Mouse (Mus musculus) midbrain, embryonic 11.5 days (tissue): ENCODE measurements around the gene Max. TPM values are rescaled to one million over a fixed set of nuclear protein-coding genes. Genes with fewer than 3 reads are reported as not detected.

Experiments
- ATAC-seq: fragments of 200-750 bp; cut with Nextera tagmentation; 2 replicates; pipeline ENCODE4 v1.8.0; 2017; ENCODE audit warnings: moderate TSS enrichment, moderate library complexity; ENCODE audit not compliant: low FRiP score
- DNase-seq: peaks from one replicate; pipeline ENCODE4 v3.0.0; 2015; ENCODE audit warnings: low spot score; ENCODE audit errors: missing footprints
- H3K27ac ChIP-seq: fragments of 300-500 bp; sonication (generic); 2 replicates; pipeline ENCODE4 v1.5.1; 2014; ENCODE audit warnings: low read depth, low read length
- H3K27me3 ChIP-seq: fragments of 300-500 bp; sonication (generic); 2 replicates; pipeline ENCODE4 v1.6.1; 2014; ENCODE audit warnings: mild to moderate bottlenecking, low read length, moderate library complexity, mixed read lengths; ENCODE audit not compliant: control insufficient read depth, insufficient read depth
- H3K36me3 ChIP-seq: fragments of 300-500 bp; sonication (generic); 2 replicates; pipeline ENCODE4 v1.6.1; 2014; ENCODE audit warnings: mild to moderate bottlenecking, low read length, moderate library complexity, mixed read lengths; ENCODE audit not compliant: control insufficient read depth, insufficient read depth
- H3K4me1 ChIP-seq: fragments of 300-500 bp; sonication (generic); 2 replicates; pipeline ENCODE4 v1.6.1; 2014; ENCODE audit warnings: low read length; ENCODE audit not compliant: control insufficient read depth, insufficient read depth
- H3K4me2 ChIP-seq: fragments of 300-500 bp; sonication (generic); 2 replicates; pipeline ENCODE4 v1.6.1; 2014; ENCODE audit warnings: mild to moderate bottlenecking, moderate library complexity
- H3K4me3 ChIP-seq: fragments of 300-500 bp; sonication (generic); 2 replicates; pipeline ENCODE4 v1.5.1; 2014; ENCODE audit warnings: low read depth, low read length
- H3K9ac ChIP-seq: fragments of 300-500 bp; sonication (generic); 2 replicates; pipeline ENCODE4 v1.6.1; 2014; ENCODE audit warnings: low read length
- H3K9me3 ChIP-seq: fragments of 300-500 bp; sonication (generic); 2 replicates; pipeline ENCODE4 v1.6.1; 2016; ENCODE audit warnings: low read length; ENCODE audit not compliant: control insufficient read depth
- WGBS: fragments of 180-500 bp; shearing (Covaris S2); extraction: QIAGEN DNeasy Blood & Tissue Kit; methylation state at CpG from one replicate; pipeline ENCODE4 v1.1.7; 2014; 5-methylcytosine and 5-hydroxymethylcytosine counted together
- polyA plus RNA-seq: library from polyadenylated mRNA; unstranded; fragments of >200 nt; fragmentation: Nextera tagmentation; extraction: Ambion mirVana; gene quantifications from 2 replicates; pipeline ENCODE4 v1.2.1, GENCODE M21; 2014

The Max gene
- polyA plus RNA-seq, 1 experiment from 2014 or later, result 29.2 TPM

DNA sequence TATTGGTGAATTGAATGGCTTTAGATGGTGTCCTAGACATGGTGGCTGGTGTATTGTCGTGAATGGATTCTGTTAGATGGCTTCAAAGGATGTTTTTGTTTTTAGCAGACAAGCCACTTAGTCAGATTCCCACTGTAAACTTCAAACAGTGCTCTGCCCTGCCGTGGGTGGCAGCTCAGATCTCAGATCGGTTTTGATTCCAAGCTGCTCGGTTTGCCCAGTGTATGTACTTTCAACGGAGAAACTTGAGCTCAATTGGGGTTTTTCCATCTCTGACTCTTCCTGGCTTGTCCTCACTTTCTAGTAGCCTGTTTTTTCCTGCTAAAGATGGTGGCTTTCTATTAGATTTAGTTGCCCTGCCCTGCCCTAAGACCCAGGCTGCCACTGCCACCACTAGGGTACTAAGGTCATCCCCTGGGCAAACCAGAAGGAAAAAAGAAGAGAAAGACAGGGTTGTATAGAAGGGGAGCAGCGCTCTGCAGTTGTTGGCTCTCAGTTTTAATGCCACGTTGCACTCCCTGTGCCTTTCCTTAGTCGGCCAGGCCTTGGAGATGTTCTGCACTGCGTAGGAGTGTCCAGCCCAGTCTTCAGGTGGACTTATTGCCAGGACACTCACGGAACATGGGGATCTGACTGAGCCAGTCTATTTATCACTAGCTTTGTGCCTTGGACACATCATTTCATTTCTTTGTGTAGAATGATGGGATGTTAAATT, 62.6 kb downstream of the Max start:
- ATAC-seq (no peak), DNase-seq (no peak)
- no peak overlapping the region for H3K9ac ChIP-seq
- H3K36me3 ChIP-seq, result peaks cover 2% of the 10 kb centered on the region; the same call in 1 of the 2 replicates
- H3K27me3 ChIP-seq, result no peaks in the 10 kb centered on the region
- no peak overlapping the region for H3K27ac ChIP-seq
- WGBS, result 92% methylated on average over 10 of the region's 10 CpGs
- H3K9me3 ChIP-seq, result no peaks in the 10 kb centered on the region
- no peak overlapping the region for H3K4me3 ChIP-seq
- H3K4me2 ChIP-seq, result no peak overlapping the region
- H3K4me1 ChIP-seq, result no peaks in the 10 kb centered on the region

- DNase-seq, result peak; percentile 47
- H3K4me2 ChIP-seq, result no peak overlapping the region
- no peaks in the 10 kb centered on the region for H3K4me1 ChIP-seq
- no peak overlapping the region for H3K27ac ChIP-seq
- no peak overlapping the region for H3K4me3 ChIP-seq
- H3K9me3 ChIP-seq, result no peaks in the 10 kb centered on the region
- no peak overlapping the region for H3K9ac ChIP-seq
- no peaks in the 10 kb centered on the region for H3K27me3 ChIP-seq
- no peak for ATAC-seq
- peaks cover 2% of the 10 kb centered on the region; the same call in 1 of the 2 replicates for H3K36me3 ChIP-seq
Measured at GRCm38 (mm10) chr12:76898141-76898540, 63.9 kb downstream of the Max start.

- WGBS, result 92% methylated on average over 10 of the region's 10 CpGs
- no peak overlapping the region for H3K4me2 ChIP-seq
- H3K27me3 ChIP-seq, result no peaks in the 10 kb centered on the region
- H3K27ac ChIP-seq, result no peak overlapping the region
- DNase-seq (no peak), ATAC-seq (no peak)
- no peaks in the 10 kb centered on the region for H3K9me3 ChIP-seq
- no peak overlapping the region for H3K9ac ChIP-seq
- H3K4me3 ChIP-seq, result no peak overlapping the region
- H3K36me3 ChIP-seq, result peaks cover 2% of the 10 kb centered on the region; the same call in 1 of the 2 replicates
- H3K4me1 ChIP-seq, result no peaks in the 10 kb centered on the region
Measured at GRCm38 (mm10) chr12:76897006-76897405, 65.0 kb downstream of the Max start.

DNA sequence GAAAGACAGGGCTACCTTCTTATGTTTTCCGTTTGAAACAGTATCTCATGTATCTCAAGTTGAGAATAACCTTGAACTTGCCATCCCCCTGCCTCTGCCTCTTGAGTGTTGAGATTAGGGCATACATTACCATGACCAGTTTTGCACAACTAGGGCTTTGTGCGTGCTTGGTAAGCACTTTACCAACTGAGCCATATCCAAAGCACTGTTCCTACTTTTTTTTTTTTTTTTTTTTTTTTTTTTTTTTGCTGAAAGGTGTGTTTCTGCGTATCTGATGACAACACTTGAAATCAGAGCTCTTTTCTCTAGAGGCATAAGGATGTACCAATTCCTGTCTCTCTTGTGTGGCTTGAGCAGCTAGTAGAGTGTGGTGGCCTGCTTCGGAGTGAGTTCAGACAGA, 65.4 kb downstream of the Max start:
- H3K4me1 ChIP-seq, result no peaks in the 10 kb centered on the region
- WGBS, result 89% methylated on average over 4 of the region's 4 CpGs
- H3K9ac ChIP-seq, result no peak overlapping the region
- H3K4me2 ChIP-seq, result no peak overlapping the region
- no peak overlapping the region for H3K27ac ChIP-seq
- ATAC-seq, result no peak
- peaks cover 2% of the 10 kb centered on the region; the same call in 1 of the 2 replicates for H3K36me3 ChIP-seq
- no peaks in the 10 kb centered on the region for H3K9me3 ChIP-seq
- DNase-seq, result no peak
- no peak overlapping the region for H3K4me3 ChIP-seq
- no peaks in the 10 kb centered on the region for H3K27me3 ChIP-seq

- no peak for DNase-seq
- no peaks in the 10 kb centered on the region for H3K27me3 ChIP-seq
- whole genome bisulfite sequencing, result 56% methylated on average over 7 of the region's 7 CpGs
- H3K4me1 ChIP-seq, result no peaks in the 10 kb centered on the region
- H3K9ac ChIP-seq, result no peak overlapping the region
- H3K9me3 ChIP-seq, result no peaks in the 10 kb centered on the region
- H3K27ac ChIP-seq, result no peak overlapping the region
- 0 out of 2 replicates have a peak, but pooled peaks cover 2% of the 10 kb centered on the region for H3K36me3 ChIP-seq
- H3K4me3 ChIP-seq, result no peak overlapping the region
- no peak overlapping the region for H3K4me2 ChIP-seq
- ATAC-seq, result no peak
Measured at GRCm38 (mm10) chr12:76895777-76896176, 66.2 kb downstream of the Max start.

GRCm38 (mm10) chr12:76894792-76895559, 67.0 kb downstream of the Max start:
- H3K9ac ChIP-seq, result no peak overlapping the region
- H3K27ac ChIP-seq, result no peak overlapping the region
- no peaks in the 10 kb centered on the region for H3K27me3 ChIP-seq
- no peaks in the 10 kb centered on the region for H3K9me3 ChIP-seq
- no peaks in the 10 kb centered on the region for H3K4me1 ChIP-seq
- no peak overlapping the region for H3K4me2 ChIP-seq
- H3K36me3 ChIP-seq, result 0 out of 2 replicates have a peak, but pooled peaks cover 2% of the 10 kb centered on the region
- WGBS, result 82% methylated on average over 10 of the region's 10 CpGs
- H3K4me3 ChIP-seq, result no peak overlapping the region
- DNase-seq, result peak; percentile 75
- ATAC-seq, result no peak

GRCm38 (mm10) chr12:76892910-76893695, 68.9 kb downstream of the Max start:
- H3K4me1 ChIP-seq, result no peaks in the 10 kb centered on the region
- WGBS, result 92% methylated on average over 16 of the region's 16 CpGs
- no peaks in the 10 kb centered on the region for H3K36me3 ChIP-seq
- no peak overlapping the region for H3K9ac ChIP-seq
- no peak overlapping the region for H3K4me3 ChIP-seq
- H3K27ac ChIP-seq, result no peak overlapping the region
- ATAC-seq (no peak), DNase-seq (no peak)
- no peak overlapping the region for H3K4me2 ChIP-seq
- no peaks in the 10 kb centered on the region for H3K27me3 ChIP-seq
- no peaks in the 10 kb centered on the region for H3K9me3 ChIP-seq

DNA sequence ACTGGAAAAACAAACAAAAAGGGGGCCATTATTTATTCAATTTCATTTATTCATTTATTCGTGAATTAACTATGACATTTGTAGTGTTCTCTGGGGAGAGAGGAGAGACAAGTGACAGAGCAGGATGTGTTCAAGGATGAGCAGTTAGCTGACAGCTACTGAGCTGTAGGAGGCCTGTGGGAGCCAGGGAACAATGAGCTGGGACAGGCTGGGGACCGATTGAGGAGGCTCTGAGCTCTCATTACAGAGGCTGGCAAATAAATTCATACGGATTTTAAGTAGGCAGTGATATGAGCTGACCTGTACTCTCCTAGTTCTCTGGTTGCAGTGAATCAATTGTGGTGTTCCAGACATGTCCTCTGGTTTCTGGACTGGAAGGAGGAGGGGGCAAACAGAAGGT, 70.8 kb downstream of the Max start:
- ATAC-seq (no peak), DNase-seq (no peak)
- 68% methylated on average over 3 of the region's 3 CpGs for WGBS

More for the DNA sequence above, 70.8 kb downstream of the Max start:
- H3K9me3 ChIP-seq, result no peaks in the 10 kb centered on the region
- no peaks in the 10 kb centered on the region for H3K4me1 ChIP-seq
- no peak overlapping the region for H3K9ac ChIP-seq
- H3K27me3 ChIP-seq, result no peaks in the 10 kb centered on the region
- no peak overlapping the region for H3K4me2 ChIP-seq
- no peak overlapping the region for H3K4me3 ChIP-seq
- H3K36me3 ChIP-seq, result no peaks in the 10 kb centered on the region
- H3K27ac ChIP-seq, result no peak overlapping the region
